Mouse (Mus musculus): ENCODE measurements around the gene Iscu.

GRCm38 (mm10) chr5:113798525-113798924 is 26.0 kb downstream of the Iscu start:
- TF ChIP-seq CTCF (IDR thresholded peaks at IDR 0.05; ENCODE audit: low read depth, low read length) (no peak), POLR2A (IDR thresholded peaks at IDR 0.05; ENCODE audit: insufficient read depth, low read length) (no peak), EP300 (IDR thresholded peaks at IDR 0.05; ENCODE audit: insufficient read depth, low read depth, low read length) (no peak)
